Mouse (Mus musculus): ENCODE data around the gene Ttyh1.

Gene Ttyh1

GRCm38 (mm10) chr7:4122783-4123182 lies 3.6 kb downstream of the Ttyh1 start:
- CTCF ChIA-PET = no interaction called here

- CTCF ChIA-PET = no interaction called here
Observed at GRCm38 (mm10) chr7:4123732-4124131, 4.5 kb downstream of the Ttyh1 start.

GRCm38 (mm10) chr7:4124315-4124759 lies 5.1 kb downstream of the Ttyh1 start:
- CTCF ChIA-PET = no interaction called here

GRCm38 (mm10) chr7:4124856-4125255 lies 5.6 kb downstream of the Ttyh1 start:
- CTCF ChIA-PET = interaction anchor here (0.5 kb wide), 1 partner anchor 97 kb away, joined by 3 read pairs; no protein-coding TSS in a partner anchor

- CTCF ChIA-PET = interaction anchor here (0.5 kb wide), 1 partner anchor 97 kb away, joined by 3 read pairs; no protein-coding TSS in a partner anchor
Observed at GRCm38 (mm10) chr7:4125306-4125705, 6.1 kb downstream of the Ttyh1 start.

GRCm38 (mm10) chr7:4126992-4127785 lies 8.0 kb downstream of the Ttyh1 start:
- CTCF ChIA-PET = no interaction called here

GRCm38 (mm10) chr7:4127894-4128293 lies 8.7 kb downstream of the Ttyh1 start:
- CTCF ChIA-PET = no interaction called here

GRCm38 (mm10) chr7:4128860-4129259 lies 9.7 kb downstream of the Ttyh1 start:
- CTCF ChIA-PET = interaction anchor here (0.8 kb wide), 1 partner anchor 11 kb away, joined by 4 read pairs; no protein-coding TSS in a partner anchor

GRCm38 (mm10) chr7:4130686-4131452 lies 11.7 kb downstream of the Ttyh1 start:
- CTCF ChIA-PET = interaction anchor here (0.7 to 1.1 kb wide), 3 partner anchors 12 to 500 kb away, joined by 3 to 12 read pairs (median 4); no protein-coding TSS in a partner anchor

- CTCF ChIA-PET = no interaction called here
Observed at GRCm38 (mm10) chr7:4131964-4132363, 12.8 kb downstream of the Ttyh1 start.

- CTCF ChIA-PET = no interaction called here
Observed at GRCm38 (mm10) chr7:4132581-4132980, 13.4 kb downstream of the Ttyh1 start.

- CTCF ChIA-PET = no interaction called here
Observed at GRCm38 (mm10) chr7:4132998-4133397, 13.8 kb downstream of the Ttyh1 start.

GRCm38 (mm10) chr7:4134911-4135310 lies 15.7 kb downstream of the Ttyh1 start:
- CTCF ChIA-PET = no interaction called here

- CTCF ChIA-PET = interaction anchor here (0.6 to 1.1 kb wide), 3 partner anchors 31 to 284 kb away, joined by 3 to 10 read pairs (median 6); no protein-coding TSS in a partner anchor
Observed at GRCm38 (mm10) chr7:4136404-4136770, 17.2 kb downstream of the Ttyh1 start.

GRCm38 (mm10) chr7:4136771-4137531 lies 17.7 kb downstream of the Ttyh1 start, which contains the start of gene Leng8:
Leng8 (plus strand) TSS chr7:4137039.
- CTCF ChIA-PET = interaction anchor here (0.6 kb wide), 1 partner anchor 30 kb away, joined by 6 read pairs; no protein-coding TSS in a partner anchor

- CTCF ChIA-PET = interaction anchor here (1.4 kb wide), 1 partner anchor 12 kb away, joined by 4 read pairs; the partner anchor contains the start of gene Leng9
Observed at GRCm38 (mm10) chr7:4137746-4138145, 18.5 kb downstream of the Ttyh1 start.

GRCm38 (mm10) chr7:4138181-4138580 lies 19.0 kb downstream of the Ttyh1 start:
- CTCF ChIA-PET = interaction anchor here (0.6 to 1.4 kb wide), 2 partner anchors 12 to 14 kb away, joined by 4 to 15 read pairs; partner anchors contain the start of gene Leng9

- CTCF ChIA-PET = interaction anchor here (0.6 to 1.4 kb wide), 3 partner anchors 11 to 111 kb away, joined by 3 to 15 read pairs (median 4); partner anchors contain the start of gene Leng9
Observed at GRCm38 (mm10) chr7:4138671-4139070, 19.5 kb downstream of the Ttyh1 start.

- CTCF ChIA-PET = interaction anchor here (0.6 to 1.3 kb wide), 2 partner anchors 11 to 112 kb away, joined by 3 to 4 read pairs; no protein-coding TSS in a partner anchor
Observed at GRCm38 (mm10) chr7:4139391-4139790, 20.2 kb downstream of the Ttyh1 start.

GRCm38 (mm10) chr7:4141648-4142325 lies 22.6 kb downstream of the Ttyh1 start:
- CTCF ChIA-PET = no interaction called here

Data from spleen, embryonic (tissue).